Mouse (Mus musculus) liver, adult 2 months (tissue): Measurements from ENCODE around the gene Hal.

Source experiments
- CTCF ChIP-seq: fragments of 200-500 bp; IDR thresholded peaks from 2 replicates; pipeline ENCODE4 v1.5.1; 2011; ENCODE audit warnings: low read depth, low read length, control low read depth
- POLR2A ChIP-seq: fragments of 200-500 bp; IDR thresholded peaks from 2 replicates; pipeline ENCODE4 v1.6.1; 2011; ENCODE audit warnings: low read length, control low read depth; ENCODE audit not compliant: insufficient read depth; ENCODE audit errors: extremely low read depth

GRCm38 (mm10) chr10:93484511-93484910 lies 4.1 kb upstream of the Hal start:
- TF ChIP-seq CTCF: no peak
- no peak for TF ChIP-seq POLR2A
